Mouse (Mus musculus) gastrocnemius, postnatal 25 days (tissue): ENCODE data around the gene Ubash3b. TPM values are rescaled to one million over a fixed set of nuclear protein-coding genes. Genes with fewer than 3 reads are reported as not detected.
A peak's percentile ranks its signal among the peaks of the same experiment; 100 is the strongest.

Source experiments
- DNase-seq: peaks from one replicate; pipeline ENCODE4 v3.0.0; 2022
- total RNA-seq, 2 experiments: library from RNA; stranded (reverse); gene quantifications; 1 replicate in 1 of 2; 2 replicates in 1 of 2; pipeline ENCODE4 v1.2.3; 2021

Gene Ubash3b
- total RNA-seq, 2 experiments from 2014 or later: 0.38 to 1.3 TPM

GRCm38 (mm10) chr9:41091187-41091586, 70.3 kb downstream of the Ubash3b start:
- no peak for DNase-seq

DNA sequence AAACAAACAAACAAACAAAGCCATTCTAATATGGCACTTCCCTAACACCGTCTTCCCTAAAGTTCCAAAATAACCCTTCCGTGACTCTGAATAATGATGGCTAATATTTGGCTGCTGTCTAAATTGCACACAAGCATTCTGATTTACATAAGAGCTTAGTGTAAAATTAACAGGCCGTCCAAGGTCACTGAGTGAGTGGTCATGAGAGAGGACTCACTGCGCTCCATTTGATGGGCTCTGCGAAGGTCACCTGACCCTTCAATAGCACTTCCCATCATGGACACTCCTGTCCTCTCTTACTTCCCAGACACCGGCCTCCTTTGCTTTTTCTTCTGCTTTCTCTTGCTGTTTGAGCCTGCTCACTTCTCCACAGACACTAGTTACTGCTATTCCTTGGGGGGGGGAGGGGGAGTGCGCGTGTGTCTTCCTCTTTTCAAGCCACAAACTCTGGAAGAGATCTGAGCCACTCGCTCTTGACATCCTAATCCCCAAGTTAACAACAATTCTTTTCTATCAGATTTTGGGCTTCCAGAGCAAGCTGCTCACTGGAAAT, 73.6 kb downstream of the Ubash3b start:
- DNase-seq: no peak

GRCm38 (mm10) chr9:41084191-41084901, 77.2 kb downstream of the Ubash3b start:
- peak; percentile 62 for DNase-seq

DNA sequence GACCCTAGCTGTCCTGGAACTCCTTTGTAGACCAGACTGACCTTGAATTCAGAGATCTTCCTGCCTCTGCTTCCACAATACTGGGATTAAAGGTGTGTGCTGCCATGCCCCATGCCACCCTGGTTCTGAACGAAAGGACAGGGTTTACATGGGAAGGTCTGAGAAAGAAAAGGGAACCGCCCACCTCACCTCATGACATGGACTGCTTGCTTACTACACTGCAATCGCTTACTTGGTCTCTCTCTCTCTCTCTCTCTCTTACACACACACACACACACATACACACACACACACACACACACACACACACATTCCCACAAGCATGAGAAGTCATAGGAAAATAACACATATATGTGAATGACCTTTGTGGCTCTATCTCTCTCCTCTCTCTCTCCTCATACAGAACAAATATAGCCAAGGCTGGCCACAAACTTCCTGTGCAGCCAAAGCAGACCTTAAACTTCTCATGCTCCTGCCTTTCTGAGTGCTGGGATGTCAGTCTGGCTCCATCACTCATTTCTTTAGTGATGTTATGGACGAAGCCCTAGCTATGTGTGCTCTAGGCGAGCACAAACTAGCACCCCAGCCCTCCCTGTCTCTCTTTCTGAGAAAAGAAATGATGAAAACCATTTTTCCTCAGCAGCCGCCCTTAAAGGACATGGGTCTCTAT, 78.0 kb downstream of the Ubash3b start:
- DNase-seq: no peak

- no peak for DNase-seq
Measured at GRCm38 (mm10) chr9:41082891-41083290, 78.6 kb downstream of the Ubash3b start.

- DNase-seq: no peak
Measured at GRCm38 (mm10) chr9:41080877-41081276, 80.6 kb downstream of the Ubash3b start.

DNA sequence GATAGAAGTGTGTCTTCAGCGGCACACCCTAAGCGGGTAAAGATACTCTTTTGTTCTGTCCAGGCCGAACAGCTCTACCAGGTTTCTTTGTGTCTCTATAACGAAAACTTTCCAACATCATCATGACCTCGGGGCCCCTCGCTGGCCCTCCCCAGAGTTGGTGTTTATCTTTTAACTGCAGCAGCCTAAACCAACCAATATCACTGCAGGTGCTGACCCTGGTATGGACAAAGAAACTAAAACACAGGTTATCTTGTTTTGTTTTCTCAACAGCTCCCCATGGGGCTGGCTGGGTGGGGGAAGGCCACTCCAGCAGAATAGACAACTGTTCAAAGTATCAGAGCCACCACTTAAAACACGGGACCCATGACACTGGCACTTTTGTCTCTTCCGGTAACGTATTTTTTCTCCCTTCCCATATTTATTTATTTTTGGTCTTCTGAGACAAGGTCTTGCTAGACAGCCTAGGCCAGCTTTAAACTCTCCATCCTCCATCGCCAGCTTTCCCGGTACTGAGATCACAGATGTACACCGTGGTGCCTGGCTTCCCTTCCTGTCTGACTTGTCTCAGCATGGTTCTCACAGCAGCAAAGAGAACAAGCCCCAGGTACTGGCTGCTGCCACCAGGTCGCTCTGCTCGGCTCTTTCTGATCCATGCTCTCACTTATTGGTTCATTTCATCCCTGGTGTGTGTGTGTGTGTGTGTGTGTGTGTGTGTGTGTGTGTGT, 81.9 kb downstream of the Ubash3b start:
- no peak for DNase-seq

DNA sequence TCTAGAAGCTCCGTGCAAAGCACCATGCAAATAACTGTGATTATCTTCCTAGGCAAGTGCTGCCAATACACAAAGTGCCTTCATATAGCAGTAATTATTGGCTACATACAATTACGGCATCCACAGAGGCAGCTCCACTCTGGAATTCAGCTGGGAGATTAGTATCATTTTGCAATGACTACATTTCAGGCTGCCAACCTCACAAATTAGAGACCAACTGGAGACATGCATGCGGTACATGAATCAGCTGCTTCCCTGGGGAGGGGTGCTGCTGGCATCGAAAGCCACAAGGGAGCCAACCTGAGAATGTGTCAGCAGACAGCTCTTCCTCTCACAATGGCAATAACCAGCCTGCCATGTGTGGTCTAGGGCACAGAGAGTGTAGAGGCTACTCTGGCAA, 83.3 kb downstream of the Ubash3b start:
- DNase-seq: no peak

GRCm38 (mm10) chr9:41076150-41076549, 85.3 kb downstream of the Ubash3b start:
- no peak for DNase-seq

DNA sequence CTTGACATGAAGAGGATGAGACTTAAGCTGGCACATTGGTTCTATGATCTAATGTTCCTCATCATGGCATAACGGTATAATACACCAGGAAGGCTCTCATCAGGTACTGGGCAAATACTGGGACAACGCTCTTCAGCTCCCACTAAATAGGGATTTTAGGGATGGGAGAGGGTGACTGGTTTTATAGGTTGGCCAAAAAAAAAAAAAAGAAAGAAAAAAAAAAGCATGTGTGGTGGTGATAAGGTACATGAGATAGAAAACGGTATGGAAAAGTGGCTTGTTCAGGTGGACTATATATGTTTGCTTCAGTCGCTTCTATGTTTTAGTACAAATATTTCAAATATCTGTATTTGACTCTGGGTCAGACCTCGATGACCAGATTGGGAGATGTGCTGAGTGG, 86.0 kb downstream of the Ubash3b start:
- DNase-seq: no peak

DNA sequence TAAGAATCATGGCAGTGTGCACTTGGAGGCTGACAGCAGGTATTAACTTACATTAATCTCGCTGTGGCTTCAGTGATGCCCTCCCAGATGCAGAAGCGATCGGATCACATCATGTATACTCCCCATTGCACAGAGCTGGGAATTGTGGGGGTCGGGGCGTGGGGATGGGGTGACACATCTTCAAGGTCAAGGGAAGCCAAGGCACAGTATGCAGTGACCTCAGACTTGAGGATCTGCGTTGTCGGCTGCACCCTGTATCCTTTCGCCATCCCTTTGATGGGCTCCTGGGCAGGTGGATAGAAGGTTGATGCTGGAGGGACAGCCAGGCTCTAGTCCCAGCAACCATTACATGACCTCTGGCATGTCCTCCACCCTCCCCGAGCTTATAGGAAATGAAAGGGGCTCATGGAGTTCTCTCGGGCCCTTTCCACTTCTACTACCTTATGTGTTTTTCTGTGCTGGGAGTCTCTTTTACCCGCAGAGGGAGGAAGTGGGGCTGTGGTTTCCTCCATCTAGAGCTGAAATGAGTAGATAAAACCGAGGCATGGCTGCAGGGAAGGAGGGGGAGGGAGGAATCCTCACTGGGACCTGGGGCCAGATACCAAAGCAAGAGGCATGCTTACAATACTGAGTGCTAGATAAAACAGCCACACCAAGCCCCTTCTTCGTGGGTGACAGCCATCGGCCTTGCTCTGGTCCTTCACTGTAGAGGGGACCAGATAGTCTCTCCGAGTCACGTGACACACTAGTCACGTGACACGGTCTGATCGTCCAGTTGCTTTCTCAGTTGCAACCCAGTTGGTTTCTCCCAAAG, 88.1 kb downstream of the Ubash3b start:
- DNase-seq: peak; percentile 15

DNA sequence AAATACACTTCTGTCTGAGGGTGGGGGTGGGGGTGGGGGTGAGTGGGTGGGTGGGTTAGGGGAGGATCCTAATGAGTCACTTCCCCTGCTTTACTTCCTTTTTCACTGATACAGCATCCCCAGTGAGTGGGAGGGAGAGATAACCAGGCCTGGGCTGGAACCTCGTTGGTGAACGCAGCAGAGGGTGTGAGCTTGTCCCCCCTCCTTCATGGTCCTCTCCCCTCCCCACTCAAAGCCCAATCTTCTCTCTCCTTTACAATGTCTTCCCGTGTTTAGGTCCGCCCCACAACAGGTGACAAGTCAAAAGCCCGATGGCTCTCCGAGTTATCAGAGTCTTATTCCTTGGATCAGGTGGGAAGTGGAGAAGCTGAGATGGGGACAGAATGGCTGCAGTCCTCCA, 88.7 kb downstream of the Ubash3b start:
- no peak for DNase-seq

- no peak for DNase-seq
Measured at GRCm38 (mm10) chr9:41071906-41072511, 89.5 kb downstream of the Ubash3b start.

DNA sequence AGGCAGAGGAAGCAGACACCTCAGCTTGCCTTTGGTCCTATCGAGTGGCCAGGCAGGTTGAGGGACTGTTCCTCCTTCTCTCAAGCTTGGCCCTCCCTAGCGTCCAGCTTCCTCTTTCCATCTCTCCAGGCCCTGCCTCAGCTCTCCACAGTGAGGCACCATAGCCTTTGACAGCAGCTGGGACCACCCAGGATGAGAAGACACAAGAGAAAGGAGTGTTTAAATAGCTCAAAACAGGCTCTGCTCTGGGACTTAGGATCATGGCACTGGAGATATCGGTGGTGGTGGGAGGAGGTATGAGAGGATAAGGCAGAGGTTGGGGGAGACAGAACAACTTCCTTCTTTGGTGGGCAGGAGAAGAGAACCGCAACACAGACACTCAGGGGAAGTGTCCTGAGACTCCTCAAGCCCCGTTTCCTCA, 90.7 kb downstream of the Ubash3b start:
- peak; percentile 29 for DNase-seq

DNA sequence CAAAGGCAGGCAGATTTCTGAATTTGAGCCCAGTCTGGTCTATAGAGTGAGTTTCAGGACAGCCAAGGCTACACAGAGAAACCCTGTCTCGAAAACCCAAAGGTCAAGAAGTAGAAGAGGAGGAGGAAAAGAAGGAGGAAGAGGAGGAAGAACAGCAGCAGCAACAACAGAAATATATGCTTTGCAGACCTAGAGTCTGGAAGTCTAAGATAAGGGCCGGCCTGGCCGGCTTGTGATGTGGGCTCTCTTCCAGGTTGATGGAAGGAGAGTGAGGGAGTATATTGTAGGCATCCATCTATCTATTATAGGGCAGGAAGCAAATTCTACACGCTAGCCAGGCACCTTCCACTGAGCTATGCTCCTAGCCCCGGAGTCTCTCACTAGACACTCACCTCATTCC, 92.0 kb downstream of the Ubash3b start:
- no peak for DNase-seq

DNA sequence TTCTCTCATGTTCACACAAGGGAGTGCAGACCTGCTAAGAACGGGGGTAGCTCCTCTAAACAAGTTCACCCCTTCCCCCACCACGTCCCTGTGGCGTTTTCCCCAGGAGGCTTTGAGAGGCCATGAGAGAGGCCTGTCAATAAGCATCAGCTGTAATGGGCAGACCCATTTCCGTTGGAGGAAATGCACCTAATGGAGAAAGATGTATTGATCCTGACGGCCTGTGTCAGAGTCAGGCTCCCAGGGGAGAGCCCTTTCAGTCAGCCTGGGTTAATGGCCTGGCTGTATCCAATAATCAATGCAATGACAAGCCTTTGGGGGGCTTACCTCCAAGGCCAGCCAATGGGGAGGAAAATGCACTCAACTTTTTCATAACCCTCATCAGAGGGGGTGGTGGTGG, 100.1 kb downstream of the Ubash3b start:
- DNase-seq: no peak

DNA sequence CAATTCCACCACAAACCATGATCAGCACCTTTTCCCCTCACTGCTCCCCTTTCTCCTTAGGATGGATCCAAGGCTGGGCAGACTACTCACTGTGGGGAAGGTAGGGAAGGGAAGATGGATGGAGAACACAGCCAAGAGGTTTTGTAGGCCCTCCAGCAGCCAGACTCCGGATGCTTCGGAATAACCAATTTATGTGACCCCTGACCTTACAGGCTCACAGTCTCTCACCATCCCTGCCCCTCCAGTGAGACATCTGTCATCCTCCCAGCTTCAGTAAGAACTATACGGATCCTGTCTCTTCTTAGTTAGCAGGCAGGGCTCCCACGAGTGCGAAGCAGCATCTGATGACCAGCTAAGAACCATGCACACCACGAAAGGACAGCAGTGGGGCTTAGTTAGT, 100.9 kb downstream of the Ubash3b start:
- no peak for DNase-seq

DNA sequence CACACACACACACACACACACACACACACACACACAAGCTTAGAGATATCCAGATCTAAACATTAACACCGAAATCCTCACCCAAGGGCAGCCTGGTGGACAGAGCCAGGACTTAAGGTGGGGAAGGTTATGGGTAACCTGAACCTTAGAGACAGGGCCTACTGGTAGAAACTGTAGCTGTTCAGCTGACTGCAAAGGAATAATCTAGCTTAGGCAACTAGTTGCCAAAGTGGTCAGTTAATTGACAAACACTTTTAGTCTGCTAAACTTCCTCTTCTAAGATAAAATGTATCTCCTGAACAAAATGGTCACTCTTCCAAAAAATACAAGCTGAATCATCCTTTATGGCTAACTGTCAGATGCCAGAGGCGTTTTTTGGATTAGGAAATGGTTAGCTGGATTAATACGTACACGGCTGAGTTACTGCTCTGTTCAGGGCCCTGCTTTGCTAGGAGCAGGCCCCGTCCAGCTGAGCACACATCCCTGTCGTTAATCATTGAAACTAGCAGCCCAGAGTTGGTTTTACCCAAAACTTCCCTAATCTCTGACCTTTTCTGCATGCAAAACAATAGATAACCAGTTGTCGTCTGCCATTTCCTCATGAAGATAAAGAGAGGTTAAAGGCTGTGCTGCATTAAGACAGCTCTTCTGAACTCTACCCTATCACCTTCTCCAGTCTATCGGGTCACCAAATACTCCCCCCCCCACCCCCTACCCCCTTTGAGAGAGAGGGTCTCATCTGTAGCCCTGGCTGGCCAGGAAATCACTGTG, 102.5 kb downstream of the Ubash3b start:
- no peak for DNase-seq

- DNase-seq: peak; percentile 42
Measured at GRCm38 (mm10) chr9:41054166-41054565, 107.3 kb downstream of the Ubash3b start.

DNA sequence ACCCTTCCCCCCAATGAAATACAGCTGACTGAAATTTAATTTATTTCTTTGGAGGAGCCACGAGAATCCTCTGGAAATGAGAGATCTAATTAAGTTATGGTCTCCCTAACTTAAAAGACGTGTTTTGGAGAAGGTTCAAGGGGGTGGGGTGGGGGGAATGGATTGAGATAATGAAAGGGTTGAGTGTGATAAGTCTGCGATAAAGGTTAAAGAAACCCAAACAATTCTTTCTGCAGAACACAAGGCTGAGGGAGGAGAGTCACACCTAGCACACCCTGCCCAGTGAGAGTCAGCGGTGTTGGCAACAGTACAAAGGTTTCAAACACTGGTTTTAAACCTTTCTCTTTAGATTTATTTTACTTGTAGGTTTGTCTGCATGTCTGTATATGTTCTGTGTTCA, 108.0 kb downstream of the Ubash3b start:
- DNase-seq: no peak
